Mouse (Mus musculus) adrenal gland, adult 2 months (tissue): ENCODE data around the gene Guk1. TPM values are rescaled to one million over a fixed set of nuclear protein-coding genes. Genes with fewer than 3 reads are reported as not detected.
A peak's percentile ranks its signal among the peaks of the same experiment; 100 is the strongest.

ENCODE experiments used
- DNase-seq: peaks from one replicate; pipeline ENCODE4 v3.0.0; 2021
- polyA plus RNA-seq: library from polyadenylated mRNA; depleted of rRNA; stranded (reverse); fragments of >200 nt; gene quantifications from 2 replicates; pipeline ENCODE4 v1.2.3, GENCODE M21; 2012
- total RNA-seq, 2 experiments: library from RNA; stranded (reverse); gene quantifications; 2 replicates each; pipeline ENCODE4 v1.2.3; 2021

Gene Guk1
- total and polyA plus RNA-seq, 3 experiments, result 48.2 to 95.2 (median 72.0) TPM

DNA sequence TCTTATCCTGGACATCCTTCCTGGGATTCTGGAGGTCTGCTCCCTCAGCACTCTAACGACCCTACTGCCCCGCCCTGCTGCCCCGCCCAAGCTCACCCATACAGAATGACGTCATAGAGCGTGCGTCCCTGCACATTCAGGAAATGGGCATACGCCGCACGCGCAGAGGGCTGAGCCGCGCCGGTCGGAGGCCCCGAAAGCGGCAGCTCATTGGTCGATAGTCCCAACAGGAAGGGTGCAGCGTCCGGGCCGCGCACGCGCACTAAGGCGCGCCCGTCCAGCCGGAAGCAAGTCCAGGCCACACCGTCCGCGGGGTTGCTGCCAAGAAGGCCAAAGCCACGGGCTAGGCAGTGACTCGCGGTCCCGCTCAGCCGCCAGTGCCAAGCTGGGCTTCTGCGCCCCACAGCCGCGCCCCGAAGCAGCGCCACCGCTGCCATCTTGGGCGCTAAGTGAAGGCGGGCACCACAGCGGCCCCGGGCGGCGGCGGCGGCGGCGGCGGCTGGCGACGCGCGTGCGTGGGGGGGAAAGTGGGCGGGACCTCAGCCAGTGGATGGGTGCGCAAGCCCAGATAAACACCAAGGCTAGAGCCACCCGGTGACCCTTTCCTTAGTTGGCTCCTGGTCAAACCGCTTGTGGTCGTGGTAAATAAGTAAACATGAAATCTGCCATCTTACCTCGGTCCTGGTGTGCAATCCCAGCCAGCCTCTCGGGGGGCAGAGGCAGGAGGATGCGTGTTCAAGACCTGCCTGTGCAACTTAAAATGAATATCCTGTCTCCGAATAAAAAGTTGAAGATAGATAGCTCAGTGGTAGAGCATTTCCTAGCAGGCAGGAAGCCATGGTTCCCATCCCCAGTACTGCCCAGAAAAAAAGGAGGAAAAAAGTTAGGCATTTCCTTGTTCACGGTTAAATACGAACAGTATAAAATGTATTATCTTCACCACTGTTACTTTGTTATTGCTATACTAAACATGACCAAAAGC lies 28.5 kb downstream of the Guk1 start, which contains the start of gene Iba57:
TSS of gene Iba57 (minus strand) at position 485 of the 982 bp plus-strand sequence.
- peak; percentile 99 for DNase-seq

DNA sequence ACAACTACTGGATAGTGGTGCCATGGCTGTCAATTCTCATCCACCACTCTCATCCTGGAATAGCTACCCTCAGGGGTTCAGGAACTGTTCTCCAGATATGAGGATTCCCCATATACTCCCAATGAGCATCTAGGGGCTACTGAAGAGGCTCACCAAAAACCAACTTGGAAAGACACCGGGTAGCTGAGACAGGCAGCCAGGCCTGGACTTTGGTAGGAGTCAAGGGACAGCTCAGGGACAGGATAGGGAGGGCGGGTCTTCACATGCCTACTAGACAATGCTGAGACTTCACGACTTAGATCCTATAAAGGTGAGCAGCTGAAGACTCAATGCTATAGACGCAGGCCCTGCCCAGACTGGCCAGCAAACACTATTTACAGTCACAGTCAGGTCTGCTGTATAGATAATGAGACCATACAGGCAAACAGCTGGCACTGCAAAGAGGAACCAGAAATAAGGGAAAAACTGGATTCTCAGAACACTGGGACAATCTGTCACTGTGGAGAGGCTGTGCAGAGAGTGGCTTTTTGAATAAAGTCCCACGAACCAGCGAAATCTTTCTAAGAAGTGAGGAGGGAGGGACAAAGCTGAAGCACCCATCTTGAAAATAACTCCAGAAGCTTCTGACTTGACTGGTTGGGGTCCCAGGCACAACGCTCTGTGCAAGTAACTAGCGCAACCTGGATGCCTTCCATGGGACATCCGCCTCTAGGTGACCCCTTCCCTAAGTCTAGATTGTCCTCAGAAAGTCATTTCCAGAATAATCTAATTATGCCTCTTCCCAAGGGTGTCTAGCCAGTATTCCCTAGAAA lies 29.4 kb downstream of the Guk1 start:
- DNase-seq, result no peak

DNA sequence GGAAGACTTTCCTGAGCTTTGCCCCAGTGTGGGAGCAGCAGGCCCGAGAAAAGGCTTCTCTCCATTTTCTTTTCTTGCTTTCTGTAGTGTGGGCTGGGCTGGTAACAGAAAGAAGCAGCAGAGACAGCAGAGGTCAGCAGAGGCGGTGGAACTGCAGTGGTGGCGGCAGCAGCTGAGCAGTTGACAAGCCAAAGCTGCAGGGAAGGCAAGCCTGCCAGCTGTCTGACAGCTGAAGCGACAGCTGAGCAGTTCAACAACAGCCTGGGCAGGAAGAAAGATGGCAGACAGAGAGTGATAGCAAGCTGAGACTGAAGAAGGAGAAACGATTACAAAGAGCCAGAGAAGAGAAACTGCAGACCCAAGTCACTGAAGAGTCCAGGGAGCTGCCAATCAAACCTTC lies 30.6 kb downstream of the Guk1 start:
- DNase-seq, result no peak

DNA sequence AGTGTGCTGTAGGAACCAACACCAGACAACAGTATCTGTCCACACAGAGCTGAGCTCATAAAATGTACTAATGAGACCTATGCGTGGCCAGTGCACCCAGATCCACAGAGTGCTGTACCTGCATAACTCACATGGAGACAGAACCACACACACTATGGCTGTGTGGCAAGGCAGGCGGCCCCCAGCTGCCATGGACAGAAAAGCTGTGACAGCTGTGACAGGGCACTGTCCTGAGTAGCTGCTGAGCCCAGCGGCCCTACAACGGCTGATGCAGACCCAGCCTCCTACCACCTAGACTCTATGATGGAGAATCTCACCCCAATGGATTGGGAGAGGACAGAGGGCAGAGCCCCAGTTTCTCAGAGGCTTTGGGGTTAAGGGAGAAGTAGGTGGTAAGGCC lies 32.5 kb downstream of the Guk1 start:
- DNase-seq, result no peak

DNA sequence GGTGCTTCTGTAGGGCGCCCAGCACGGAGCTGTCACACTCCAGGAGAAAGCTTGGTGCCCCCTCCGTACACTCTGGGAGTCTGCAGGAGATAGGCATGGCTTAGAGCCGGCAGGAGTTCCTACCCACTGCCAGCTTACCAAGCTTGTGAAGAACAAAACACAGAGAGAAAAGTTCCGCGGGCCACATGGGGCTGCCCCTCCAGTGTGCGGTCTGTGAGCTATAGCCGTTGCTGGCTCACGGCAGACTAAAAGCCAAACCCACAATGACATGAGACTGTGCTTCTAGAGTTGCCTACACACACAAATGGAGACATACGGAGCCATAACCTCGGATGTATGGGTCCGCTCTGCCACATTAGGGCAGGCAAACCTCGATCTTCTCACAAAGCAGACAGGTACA lies 32.9 kb downstream of the Guk1 start:
- DNase-seq, result no peak

DNA sequence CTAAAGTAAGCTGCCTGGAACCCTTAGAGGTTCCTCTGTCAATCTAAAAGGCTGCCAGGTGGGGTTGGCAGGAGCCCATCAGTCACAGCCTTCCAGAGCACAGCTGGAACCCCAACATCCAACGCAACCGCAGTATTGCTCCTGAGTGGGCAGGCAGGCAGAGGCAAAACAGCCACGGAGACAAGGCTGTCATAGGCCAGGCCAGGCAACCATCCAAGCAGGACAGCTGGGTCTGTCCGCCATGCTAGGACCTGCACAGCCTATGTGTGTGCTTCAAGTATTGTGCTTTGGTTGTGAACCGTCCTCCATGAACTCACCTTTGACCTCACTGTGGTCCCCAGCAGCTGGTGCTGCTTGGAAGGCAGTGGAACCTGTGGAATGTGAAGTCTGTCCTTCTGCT lies 36.1 kb downstream of the Guk1 start:
- no peak for DNase-seq

DNA sequence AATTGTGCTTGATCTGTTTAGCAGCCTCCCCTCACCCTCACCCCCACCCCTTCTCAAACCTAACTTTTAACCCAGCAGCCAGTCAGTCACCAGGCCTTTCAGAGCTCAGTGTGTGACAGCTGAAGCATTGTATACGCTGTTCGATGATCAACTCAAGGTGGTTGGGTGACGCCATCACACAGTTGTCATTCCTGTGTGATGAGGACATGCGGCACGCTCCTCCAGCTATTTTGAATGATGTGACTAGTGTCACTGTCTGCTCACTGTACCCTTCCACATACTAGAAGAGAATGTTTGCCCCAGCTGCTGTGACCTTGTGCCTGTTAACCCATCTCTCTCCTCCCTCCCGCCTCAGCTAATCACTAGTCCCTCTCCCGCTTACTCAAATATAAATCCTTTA lies 37.8 kb downstream of the Guk1 start:
- peak; percentile 60 for DNase-seq

DNA sequence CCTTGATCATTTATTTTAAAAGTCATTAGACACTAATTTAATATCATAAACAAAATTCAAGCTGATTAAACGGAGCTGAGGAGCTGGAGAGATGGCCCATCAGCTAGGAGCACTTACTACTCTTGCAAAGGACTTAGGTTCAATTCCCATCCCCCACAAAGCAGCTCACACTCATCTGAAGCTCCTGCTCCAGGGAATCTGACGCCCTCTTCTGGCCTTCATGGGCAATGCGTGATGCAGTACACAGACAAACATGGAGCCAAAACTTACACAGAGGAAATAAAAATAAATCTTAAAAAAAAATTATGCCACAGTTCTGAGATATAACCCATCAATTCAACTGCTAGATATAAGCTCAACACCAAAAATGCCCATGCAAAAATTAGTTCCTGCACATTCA lies 40.3 kb downstream of the Guk1 start:
- no peak for DNase-seq

DNA sequence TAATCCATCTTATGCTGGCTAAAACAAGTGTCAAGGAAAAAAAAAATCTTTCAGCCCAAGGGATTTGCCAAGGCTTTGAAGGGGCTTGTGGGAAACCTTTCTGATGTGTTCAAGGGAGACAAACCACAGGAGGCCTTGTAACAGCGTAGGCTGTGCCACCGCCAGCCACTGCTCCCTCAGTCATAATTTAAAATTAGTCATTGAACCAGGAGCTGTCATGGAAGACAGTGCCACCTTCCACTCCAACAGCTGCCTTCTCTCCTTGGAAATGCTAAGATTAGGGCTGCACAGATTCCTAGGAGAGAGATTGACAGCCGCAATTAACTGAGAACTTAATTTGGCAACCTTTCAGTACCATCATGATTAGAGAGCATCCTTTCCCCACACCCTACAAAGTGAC lies 42.7 kb downstream of the Guk1 start:
- DNase-seq, result peak; percentile 58

DNA sequence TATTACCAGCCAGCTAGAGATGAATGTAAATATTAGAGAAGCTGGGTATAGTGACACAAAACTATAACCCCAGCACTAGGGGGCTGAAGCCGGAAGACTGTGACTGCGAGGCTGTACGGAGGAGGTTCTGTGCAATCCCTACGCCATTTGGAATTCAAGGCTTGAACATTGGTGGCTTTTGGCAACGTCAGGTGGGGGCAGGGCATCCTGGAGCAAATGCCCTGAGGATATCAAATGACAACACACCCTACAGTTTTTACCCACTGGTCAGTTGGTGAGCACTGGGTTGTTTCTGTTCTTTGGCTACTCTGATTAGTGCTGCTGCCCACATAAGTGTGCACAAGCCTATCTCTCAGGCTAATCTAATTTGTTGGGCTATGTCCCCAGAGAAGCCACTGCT lies 49.0 kb downstream of the Guk1 start:
- DNase-seq, result no peak

DNA sequence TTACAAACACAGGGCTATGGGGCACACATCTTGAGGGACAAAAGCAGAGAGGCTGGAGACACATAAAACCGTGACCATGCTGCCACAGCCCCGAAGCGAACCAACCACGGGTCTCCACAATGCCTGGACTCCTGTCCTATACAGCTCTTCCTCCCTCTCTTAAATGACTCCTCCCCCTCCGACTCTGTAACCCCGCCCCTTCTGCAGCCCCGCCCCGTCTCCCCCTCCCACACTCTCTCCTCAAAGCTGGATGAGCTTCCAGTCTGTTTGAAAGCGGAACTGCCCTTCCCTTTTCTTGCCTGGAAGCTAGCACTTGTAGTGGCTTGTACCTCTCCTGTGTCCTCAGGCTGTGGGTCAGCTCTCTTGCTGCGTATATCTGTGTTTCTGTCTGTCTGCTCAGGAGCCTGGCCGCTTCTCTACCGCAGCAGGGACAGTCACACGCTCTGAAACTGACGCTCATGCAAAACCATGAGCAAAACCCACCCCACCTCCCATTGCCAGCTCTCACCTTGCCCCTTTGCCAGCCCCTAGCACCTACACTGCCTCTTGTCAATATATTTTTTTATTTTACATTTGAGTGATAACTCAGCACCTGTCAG lies 50.1 kb downstream of the Guk1 start:
- no peak for DNase-seq

DNA sequence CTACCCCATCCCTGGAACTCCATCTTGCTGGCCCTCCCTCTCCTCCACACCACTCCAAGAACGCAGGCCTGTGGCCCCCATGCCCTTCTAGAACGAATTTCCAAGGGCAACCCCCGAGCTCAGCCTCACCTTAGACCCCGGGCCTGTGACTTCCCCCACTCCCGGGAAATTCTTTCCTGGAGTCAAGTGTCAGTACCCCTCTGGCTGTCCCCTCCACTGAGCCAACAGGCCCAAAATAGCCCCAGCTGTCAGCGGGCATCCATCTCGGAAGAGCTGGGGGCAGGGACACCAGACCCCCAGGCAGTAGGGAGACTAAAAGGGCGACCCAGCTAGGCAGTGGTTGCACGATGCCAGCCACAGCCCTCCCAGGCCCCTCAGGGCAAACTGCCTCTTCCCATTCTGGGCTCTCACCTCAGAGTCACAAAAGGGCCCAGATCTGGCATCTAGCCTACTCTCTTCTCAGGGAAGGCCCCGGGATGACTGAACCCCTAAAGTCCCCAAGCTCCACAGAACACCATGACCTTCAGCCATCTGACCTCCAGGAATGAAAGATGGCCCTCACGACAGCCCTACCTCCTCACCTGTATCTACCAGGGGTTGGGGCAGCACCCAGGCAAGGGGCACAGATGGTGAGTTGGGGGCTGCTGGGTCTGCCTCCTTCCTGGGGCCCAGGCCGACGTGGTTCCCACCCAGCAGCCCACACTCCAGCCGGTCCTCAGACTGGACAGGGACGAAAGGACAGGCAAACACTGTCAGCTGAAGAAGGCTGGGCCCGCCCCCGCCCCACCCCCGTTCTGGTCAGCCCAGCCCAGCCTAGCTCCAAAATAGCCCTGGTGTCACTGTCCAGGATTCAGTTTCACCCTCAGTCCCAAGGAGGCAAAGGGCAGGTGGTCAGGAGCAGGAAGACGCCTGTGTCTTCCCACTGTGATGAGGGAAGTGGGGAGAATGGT lies 53.2 kb downstream of the Guk1 start:
- no peak for DNase-seq

DNA sequence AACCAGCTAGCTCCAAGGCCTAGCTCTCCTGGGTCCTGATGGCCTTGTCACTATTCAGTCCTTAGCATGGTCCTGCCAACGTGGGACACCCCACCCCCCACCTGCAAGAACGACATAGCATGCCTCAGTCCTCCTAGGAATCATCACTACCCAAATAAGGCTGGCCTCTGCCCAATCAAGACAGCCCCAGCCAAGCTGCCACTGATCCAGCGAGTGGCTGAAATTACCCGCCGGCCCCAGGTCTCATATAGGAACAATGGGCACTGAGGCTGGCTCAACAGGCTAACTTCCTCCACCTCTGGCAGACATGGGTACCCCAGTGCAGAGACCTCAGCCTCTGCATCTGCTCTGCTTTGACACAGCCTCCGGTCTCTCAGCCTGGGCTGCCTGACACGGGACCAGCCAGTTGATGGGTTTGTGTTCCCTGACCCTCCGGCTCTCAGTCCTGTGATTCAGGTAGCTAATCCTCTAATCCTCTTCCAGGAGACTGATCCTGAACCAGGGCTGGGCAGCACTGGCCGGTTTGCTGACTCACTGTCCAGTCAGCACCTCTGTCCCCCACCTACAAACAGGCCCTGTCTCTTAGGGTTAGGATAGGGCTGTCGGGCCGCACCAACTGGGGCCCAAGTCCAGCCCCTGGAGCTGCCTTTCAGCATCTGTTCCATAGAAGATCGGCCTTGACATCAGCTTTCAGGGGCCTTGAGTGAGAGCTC lies 54.9 kb downstream of the Guk1 start:
- no peak for DNase-seq

DNA sequence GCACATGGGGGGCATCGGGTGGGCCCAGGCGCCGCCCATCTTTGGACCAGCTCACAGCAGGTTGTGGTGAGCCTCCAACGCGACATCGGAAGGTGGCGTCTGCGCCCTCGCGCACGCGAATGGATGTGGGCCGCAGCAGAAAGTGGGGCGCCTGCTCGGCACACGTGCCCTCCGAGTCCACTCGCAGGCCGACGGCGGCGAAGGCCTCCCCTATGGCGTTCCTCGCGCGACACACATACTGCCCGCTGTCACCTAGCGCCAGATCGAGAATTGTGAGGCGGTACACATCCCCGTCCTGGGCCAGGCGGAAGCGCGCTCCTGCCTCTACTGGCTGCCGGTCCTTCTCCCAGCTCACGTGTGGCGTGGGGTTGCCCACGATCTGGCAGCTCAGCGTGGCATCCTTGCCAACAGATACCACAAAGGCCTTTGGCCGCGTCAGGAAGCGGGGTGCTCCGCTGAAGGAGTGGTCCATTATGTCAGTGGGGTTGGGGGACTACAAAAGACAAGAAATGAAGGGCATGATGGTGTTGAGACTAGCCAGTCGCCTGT lies 56.0 kb downstream of the Guk1 start, which contains the start of gene Obscn:
TSS of gene Obscn (minus strand) at position 499 of the 549 bp plus-strand sequence.
- DNase-seq, result no peak

DNA sequence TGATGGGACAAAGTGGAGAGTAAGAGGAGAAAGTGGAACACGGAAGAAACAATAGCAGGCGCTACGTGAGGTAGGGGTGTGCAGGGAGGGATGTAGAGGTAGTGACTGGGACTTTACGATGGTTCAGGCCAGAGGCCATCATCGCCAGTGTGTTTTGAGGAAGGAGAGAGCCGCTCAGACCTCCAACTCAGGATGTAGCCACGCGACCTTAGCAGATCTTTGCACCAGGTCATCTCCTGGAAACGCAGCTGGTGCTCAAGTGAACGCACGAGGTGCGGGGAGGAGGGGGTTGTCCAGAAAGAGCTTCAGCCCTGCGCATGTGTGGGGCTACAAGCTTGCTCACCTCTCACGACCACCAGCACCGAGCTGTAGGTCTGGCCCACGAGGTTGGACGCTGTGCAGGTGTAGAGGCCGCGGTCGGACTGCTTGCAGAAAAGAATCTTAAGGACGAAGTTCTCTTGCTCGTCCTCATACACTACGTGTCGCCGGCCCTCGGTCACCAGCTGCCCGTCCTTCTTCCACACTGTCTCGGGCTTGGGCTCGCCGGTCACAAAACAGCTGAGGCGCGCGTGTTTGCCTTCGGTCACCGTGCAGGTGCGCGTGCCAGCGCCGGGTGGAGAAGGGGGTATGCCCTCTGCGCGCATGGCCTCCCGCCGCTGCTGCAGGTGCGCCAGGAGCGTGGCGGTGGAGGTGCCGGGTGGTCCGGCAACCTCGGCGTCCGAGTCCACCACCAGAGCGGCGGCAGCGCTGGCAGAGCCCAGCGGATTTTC lies 56.8 kb downstream of the Guk1 start:
- DNase-seq, result no peak

DNA sequence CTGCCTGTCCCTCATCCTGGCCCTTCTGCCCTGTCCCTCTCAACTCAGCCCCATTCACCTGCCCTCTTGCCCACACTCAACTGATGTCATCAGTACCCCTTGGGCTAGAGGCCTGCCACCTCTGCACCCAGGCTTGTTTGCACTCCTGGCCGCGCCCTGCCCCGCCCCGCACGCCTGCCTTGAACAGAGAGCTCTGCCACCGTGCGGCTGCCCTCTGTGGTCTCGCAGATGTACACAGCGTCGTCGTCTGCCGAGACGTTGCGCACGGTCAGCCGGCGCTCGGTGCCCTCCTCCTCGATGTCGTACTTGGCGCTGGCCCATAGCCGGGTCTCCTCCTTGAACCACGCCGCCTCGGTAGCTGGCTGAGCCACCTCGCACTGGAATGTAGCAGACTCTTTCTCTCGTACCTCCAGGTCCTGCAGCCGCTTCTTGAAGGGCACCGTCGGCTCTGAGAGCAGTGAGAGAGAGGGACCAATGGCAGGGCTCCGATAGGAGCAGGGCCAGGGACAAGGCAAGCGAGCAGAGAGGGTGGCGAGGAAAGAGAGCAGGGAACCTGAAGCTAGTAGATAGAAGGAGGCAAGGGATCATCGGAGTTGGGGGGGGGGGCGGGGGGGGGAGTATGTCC lies 57.5 kb downstream of the Guk1 start:
- DNase-seq, result peak; percentile 25
